Mouse (Mus musculus): Measurements from ENCODE around the gene Specc1l.

Gene Specc1l

DNA sequence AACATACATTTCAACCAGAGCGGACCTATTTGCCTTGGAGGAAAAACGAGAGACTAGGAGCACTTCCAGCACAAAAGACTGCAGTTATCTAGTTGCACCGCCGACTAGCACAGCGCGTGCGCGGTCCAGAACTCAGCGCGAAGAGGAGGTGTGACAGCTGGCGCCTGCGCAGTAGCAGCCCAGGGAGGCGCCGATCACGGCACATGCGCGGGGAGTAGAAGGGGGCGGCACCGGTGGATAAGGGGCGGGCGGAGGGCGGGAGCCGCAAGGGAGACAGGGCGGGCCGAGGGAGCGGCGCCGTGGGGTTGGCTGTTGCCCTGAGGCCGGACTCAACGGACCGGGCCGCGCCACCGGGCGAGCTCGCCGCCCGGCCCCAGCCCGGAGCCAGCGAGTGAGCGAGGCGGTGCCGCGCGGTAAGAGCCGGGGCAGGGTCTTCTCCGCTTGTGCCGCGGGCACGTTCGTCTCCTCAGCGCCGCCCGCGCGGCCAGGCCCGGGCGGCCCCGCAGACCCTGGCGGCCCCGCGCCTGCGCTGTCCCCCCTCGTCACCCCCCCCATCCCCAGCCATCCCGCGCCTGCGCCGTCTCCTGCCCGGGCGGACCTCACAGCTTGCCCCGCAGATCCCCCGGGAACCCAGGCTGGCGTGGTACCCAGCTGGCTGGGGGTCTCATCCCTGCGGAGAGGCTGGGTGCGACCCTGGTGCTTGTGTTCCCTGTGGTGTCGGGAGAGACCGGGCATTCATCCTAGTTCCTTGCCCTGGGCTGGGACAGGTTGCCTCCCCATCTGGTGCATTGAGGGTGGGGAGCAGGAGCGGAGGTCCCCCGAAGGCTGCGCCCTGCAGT is at the start of gene Specc1l:
Gene Specc1l, plus strand, starts transcription at position 267 of the 839 bp plus-strand sequence.
- DNase-seq = peak; percentile 97

DNA sequence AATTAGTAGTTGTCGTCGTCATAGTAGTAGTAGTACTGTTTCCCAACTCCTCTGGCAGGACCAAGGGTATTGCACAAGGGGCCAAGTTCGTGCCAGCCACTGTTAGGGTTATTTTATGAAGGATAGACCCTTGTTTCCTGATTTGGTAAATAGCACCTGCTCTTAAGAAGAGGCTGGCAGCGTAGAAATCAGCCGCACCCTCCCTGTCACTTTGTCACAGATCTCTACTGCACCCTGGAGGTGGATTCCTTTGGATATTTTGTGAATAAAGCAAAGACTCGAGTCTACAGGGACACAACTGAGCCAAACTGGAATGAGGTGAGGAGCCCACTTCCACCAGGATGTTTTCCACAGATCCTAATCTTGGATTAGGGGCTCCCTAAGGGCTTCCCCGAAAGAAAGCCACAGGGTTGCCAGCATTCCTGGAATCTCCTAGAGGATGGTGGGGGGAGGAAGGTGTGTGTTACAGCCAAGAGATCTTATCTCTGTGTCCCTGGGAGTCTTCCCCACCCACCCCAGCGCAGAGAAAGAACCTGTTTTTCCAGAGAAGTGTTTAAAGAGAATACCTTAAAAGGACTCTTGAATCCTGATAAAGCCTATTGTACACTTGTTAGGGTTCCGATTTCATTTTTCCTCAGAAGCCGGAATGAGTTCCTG is 45.9 kb upstream of the Specc1l start:
- no peak for DNase-seq

DNA sequence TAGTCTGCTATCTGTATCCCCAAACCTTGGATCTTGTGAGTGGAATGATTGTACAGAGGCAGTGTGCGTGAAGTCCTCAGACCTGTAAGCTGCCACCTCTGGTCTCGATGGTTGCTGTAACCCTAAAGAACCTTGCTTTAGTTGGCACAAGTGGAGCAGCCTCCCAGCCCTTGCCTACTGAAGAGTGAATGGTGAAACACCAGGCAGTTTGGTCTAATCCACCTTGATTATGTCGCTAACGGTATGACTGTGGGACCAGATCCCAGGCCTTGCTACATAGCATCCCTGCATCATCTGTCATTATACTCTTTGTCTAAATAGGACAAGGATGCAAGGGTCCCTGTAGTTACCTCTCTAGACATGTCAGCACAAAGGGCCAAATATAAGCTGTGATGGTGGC is 45.3 kb upstream of the Specc1l start:
- DNase-seq = no peak

DNA sequence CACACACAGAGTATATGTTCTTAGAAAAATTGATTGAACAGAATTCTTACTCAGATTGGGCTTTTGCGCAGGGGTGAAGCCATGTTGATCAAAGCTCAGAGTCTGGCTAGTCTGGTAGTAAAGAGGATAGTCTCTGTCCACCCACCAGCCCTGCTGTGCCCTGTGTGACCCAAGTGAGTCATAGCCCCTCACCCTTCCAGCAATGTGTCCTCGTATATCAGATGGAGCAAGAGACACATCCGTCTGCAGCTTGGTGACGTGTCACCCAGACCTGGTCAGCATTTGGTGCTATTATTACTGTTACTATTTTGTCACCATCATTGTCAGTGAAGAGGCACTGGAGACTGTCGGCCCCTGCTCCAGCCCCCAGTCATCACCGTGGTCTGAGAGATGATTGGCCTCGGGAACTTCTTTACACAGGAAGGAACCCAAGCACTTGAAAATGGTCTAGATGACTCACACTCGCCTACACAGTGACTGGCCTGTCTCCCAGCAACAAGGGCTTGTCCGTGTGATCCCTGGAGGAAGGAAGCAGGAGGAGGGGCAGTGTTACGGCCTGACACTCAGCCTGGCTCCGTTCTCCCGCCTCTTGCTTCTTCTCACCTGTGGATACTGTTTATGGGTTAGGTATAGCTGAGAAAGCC is 41.5 kb upstream of the Specc1l start:
- no peak for DNase-seq

DNA sequence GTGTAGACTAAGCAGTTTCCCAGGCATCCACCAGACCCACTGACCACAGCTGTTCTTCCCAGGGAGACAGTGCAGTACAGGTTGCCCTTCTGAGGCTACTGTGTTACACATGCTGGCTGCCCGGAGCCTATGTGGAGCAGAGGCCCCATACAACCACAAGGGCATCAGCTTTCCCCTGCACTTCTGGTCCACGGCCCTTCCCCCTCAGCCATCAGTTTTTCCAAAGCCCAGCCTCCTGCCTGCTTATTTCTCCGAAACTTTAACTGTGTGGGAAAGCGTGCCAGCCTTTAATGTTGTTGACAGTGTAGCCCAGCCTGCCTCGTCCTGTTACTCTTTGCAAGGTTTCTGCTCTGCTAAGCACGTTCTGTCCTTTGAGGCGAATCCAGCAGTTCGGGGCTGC is 38.8 kb upstream of the Specc1l start:
- DNase-seq = no peak

DNA sequence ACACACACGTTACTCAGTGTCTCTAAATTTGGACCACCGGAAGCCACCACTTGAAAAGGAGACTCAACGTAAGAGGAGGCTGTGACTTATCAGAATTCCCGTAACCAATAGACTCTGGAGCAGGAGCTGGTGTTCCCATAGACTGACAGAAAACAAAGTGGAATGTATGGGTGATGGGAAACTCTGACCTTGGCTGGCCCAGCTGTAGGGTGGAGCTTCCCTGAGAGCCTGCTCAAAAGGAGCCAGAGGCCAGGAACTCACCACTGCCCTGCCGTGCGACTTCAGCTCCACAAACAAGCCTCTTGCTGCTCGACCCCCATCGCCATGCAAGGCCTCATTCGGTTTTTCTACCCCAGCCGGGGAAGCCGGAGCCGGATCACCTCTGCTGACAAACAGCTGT is 38.2 kb upstream of the Specc1l start:
- DNase-seq = no peak

DNA sequence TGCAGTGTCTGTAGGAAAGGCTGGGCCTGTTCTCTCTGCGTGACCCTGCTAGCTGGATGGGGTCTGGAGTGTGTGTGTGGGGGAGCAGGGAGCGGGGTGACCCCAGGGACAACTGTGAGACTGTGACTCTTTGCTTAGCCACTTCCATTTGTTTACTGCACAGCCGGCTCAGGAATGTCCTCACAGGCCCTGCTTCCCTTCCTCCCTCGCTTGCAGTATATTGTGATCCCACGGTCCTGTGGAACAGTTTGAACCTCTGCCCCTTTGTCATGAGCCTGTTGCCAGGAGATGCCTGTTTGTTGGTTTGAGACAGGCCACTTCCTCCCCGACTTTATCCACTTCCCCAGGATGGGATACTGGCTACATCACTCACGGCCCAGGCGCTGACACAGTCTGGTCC is 35.4 kb upstream of the Specc1l start:
- no peak for DNase-seq

DNA sequence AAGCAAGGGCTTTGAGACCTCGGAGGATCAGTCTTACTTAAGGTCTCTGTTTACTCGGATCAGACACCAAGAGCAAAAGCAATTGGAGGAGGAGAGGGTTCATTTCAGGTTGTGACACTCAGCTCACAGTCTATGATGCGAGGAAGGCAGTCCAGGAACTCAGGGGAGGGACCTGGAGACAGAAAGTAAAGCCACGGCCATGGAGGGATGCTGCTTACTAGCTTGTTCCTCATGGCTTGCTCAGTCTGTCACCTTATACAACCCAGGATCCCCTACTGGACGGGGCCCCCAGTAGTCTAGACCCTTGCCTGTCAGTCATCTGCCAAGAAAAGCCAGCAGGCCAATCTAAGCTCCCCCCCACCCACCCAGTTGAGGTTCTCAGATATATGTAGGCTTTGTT is 33.0 kb upstream of the Specc1l start:
- no peak for DNase-seq

DNA sequence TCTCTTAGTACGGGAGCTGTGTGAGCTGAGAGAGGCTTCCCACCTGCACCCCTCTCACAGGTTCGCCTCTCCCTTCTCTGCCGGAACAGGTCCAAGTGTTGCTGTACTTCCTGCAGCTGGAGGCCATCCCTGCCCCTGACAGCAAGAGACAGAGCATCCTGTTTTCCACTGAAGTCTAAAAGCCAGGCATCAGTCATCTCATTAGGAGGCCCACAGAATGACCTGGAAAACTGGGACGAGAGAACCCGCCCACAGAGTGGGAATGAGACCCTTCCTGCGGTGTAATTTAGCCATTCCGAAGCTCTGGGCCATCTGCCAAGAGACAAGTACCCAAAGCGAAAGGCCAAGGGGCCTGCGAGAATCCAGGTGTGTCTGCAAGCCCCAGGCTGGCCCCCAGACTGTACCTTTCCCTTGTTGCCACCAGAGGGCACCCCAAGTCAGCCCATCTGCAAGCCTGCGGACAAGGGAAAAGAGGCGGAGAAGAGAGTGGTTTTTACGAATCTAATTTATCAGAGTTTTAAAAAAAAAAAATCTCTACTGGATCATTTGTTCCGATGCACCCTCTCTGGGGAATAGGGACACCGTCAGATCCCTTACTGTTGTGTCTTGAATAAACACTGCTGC is 29.6 kb upstream of the Specc1l start:
- peak; percentile 70 for DNase-seq

DNA sequence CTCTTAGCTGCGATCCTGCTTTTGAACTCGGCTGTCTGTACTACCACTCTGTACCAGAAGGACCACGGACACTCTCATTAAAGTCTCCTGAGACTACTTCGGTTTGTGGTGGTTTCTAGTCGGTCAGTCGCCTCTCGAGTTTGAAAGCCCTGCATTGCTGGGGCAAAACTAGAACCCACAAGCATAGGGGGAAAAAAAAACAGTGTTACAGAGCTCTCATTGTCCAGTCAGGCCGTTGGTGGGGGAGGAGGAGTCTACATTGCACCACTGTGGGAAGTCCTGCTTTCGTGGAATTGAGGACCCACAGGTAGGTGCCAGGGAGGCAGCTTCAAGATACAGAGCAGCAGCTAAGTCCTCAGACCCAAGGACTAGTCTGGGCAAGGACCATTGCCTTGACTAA is 27.0 kb upstream of the Specc1l start:
- no peak for DNase-seq

DNA sequence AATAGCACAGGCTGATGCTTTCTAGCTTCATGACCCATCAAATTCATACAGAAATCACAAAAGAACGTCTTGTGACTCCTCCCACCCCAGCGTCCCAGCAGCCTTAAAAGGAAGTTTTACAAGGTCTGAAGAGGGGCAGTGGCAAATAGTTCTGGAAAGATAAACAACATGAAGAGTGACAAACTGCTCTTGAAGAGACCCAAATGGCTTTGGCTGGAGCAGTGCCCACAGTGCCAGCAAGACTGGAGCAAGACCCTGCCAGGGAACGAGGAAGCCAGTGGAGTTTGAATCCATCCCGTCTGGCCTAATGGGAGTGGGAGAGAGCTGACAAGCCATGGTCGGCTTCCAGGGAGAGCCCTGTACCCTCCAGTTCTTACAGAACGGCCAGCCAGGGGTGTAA is 25.3 kb upstream of the Specc1l start:
- DNase-seq = no peak

DNA sequence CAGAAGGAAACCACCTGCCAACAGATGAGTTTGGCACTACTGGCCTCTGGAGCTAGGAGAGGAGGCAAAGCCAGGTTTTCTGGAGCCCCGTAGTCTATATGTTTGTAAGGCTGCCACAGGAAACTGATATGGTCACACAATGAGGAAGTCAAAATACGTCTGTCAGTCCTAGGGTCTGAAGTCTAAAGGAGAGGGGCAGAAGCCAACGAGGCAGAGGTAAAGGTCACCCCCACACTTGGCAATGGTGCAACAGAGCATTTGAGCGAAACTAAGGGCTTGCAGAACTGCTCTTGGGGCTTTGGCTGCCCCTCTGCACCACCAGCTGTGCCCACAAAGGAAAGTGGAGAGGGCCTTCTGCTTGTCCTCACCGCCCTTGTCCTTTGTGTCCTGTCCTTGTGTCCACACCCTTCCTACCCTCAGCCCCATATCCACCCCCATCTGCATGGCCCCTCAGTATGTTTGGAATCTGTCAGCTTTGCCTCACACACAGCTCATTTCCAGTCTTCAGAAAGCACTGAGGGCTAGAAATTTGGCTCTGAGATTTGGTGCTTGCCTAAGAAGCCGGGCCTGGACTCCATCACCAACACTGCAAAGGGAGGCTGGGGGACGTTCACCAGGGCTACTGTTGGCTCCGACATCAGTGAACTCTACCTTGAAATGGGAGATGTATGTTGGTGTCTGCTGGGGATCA is 24.4 kb upstream of the Specc1l start:
- DNase-seq = no peak

DNA sequence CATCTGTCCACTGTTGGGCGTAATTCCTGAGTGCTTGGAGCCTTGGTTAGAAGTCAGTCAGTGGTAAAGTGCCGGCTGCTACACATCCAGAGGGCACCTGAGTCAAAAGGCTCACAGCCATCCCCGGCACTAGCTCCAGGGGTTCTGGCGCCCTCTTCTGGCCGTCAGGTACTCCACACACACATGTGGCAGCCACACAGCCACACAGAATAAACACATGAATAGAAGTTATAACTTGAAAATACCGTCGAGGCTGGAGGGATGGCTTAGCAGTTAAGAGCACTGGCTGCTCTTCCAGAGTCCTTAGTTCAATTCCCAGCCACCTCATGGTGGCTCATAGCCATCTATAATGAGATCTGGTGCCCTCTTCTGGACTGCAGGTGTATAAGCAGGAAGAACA is 20.2 kb upstream of the Specc1l start:
- no peak for DNase-seq

DNA sequence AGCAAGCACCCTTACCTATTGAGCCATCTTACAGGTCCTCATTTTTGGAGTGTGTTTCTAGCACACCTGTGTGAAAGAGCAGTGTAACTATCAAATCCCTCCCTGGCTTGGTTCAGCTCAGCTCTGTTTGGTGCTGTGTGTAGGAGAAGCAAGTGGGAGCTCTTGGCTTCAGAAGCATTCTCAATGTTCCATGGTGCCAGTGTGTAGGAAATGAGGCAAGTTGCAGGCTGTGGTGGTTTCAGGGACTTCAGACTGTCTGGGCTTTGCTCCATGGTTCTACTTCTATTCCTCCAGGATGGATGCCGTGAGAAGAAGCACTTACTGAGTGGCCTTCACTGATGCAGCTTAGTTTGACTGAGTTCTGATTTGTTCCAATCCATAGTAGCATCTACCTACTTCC is 14.1 kb upstream of the Specc1l start:
- DNase-seq = no peak

DNA sequence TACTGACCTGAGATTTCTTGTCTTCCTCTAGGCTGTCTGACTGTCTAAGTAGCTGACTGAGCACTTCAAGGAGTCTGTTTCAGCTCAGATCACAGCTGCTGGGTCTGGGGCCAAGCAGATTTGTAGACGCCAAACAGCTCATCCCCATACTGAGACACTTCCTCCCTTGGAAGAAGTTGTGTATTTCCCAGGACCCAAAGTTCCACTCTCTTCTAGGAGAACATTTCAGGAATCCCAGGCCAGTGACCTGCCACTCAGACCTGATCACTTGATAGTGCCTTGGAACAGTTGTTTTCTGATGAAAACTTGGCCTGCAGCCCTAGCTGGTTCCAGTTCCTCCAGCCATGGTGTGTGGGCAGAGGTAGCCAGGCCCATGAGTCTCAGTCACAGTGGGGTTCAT is 11.1 kb upstream of the Specc1l start:
- DNase-seq = no peak

DNA sequence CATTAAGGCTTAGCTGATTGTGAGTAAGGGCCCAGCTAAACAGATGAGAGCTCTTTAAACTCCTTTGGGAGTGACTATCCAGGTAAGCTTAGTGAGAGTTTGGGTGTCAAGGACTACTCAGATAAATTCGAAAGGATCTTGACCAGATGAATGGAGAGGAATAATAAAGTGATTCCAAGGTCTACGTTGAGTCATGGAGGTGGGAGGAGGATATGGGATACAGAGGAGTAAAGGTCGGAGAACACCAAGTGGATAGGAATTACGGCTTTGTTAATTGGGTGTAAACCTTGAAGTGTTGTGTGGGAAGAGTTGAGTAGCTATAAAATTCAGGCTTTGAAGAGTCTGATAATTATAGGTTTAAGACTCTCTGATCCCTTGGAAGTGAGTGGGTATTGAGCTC is 5.7 kb upstream of the Specc1l start:
- DNase-seq = no peak

DNA sequence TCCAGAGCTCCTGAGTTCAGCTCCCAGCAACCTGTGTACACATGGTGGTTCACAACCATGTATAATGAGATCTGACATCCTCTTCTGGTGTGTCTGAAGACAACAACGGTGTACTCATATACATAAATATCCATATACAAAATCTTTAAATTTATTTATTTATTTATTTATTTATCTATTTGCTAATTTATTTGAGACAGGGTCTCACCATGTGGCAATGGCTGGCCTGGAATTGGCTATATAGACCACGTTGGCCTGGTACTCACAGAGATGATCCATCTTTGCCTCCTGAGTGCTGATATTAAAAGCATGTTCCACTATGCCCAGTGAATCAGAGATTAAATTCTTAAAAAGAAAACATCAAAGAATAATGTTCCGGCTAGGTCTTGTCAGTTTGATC is 1.0 kb upstream of the Specc1l start:
- no peak for DNase-seq

DNA sequence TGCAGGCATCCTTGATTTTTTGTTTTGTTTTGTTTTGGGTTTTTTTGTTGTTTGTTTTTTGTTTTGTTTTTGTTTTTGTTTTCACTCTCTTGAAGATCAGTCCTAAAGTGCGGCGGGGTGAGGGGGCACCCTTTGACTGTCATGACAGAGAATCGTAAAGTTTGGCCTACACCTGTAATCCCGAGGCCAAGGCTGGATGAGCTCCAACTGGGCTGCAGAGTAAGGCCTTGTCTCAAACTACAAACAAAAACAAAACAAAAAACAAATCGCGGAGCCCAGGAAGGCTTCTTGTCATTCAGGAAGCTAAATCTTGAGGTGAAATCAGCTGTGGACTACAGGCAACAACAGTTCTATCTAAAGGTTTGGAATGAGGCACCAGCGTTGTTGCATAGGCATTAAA is 1.1 kb downstream of the Specc1l start:
- no peak for DNase-seq

DNA sequence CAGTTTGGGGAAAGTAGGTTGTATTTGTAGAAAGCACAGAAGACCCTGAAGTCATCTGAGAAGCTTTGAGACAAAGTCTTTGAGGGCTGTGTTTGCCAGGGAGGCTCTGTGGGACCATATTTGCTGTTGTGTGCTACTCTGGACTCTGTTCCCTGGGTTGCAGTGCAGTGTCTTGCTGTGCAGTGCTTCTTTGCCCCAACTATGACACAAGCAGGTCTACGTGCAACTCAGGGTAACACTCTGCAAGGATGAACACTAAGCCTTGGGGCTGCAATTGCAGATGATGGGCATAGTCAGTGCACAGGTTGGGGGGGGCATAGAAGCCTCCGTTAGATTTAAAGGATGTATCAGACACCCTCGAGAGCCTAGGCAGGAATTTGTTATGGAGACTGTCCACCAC is 8.8 kb downstream of the Specc1l start:
- DNase-seq = no peak

DNA sequence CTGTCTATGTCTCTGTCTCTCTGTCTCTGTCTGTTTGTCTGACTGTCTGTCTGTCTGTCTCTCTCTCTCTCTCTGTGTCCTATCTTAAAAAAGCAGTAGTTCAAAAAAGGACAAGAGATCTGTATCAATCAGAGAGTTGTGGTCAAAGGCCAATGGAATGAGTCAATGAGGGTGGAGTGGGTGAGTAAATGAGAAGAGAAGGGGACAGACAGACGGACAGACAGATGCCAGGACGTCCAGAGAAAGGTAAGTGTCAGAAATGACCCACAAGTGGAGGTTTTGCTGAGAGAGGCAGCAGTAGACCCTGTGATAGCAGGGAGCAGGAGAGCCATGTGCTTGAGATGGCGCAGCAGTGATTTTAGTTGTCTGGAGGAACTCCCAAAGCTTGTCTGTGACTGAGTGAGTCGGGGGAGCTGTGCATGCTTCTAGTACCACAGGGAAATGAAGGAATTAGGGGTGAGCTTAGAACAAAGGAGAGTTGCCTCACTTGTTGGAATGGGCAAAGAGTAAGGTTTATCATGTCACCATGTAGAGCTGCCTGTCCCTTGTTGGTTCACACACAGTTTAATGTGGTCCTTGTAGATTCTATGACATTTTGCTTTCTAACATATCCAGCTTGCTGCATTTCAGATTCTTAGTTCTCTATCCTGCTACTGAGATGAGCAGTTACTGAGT is 10.2 kb downstream of the Specc1l start:
- DNase-seq = no peak

DNA sequence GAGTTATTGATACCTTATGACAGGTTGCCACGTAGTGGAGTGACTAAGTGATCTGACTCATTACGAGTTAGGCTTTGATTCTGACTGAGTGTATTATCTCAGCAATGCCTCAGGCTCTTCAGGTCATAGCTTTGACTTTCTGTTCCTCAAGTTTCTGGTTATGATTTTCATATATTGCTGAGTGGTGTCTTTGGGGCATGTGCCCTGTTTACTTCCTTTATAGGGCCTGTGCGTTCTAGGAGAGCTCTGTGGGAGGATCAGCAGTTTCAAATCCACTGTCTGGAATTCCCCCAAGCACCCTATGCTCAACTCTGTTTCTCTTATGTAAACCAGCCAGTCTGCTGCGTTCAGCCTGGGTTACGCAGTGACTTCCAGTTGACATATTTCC is 10.7 kb downstream of the Specc1l start:
- DNase-seq = no peak

DNA sequence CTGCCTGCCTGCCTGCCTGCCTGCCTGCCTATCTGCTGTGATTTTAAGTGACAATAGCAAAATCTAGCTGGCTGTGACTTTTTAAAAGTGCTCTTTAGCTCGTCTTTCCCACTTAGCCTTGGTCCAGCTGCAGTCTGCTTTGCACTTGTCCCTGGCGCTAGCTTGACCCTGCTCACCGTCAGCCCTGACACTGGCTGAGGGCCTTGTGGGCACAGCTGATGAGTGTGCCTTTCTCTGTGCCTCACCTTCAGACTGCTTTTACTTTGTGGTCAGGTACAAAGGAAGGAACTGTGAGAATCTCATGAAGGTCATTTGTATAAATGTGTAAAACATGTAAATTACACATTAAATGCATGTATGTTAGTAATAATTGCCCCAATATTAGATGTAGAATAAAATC is 12.3 kb downstream of the Specc1l start:
- no peak for DNase-seq

DNA sequence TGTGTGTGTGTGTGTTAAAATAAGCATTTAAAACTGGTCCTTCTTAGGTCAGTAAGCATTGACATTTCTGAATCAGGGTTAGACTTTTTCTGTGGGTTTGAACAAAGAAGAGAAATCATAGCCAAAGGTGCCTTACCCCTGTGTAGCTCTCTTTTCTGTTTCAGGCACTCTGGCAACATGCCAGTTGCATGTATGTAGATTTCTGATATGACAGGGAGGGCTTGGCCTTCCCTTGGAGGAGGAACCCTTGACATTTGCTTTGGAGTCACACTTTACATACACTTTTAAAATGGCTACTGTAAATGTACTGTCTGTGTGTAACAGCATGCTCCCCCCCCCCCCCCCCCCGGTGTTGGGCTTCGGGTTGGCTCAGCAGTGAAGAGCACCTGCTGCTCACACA is 12.8 kb downstream of the Specc1l start:
- no peak for DNase-seq
